Mouse (Mus musculus) intestine, embryonic 14.5 days (tissue): ENCODE data around the gene Gm29776. TPM values are rescaled to one million over a fixed set of nuclear protein-coding genes. Genes with fewer than 3 reads are reported as not detected.

Source experiments
- microRNA-seq: library from miRNA; unstranded; fragments of <30 nt; microRNA quantifications from one replicate; pipeline ENCODE4, GENCODE M21; 2016
- polyA plus RNA-seq: library from polyadenylated mRNA; unstranded; fragments of >200 nt; fragmentation: Nextera tagmentation; extraction: Ambion mirVana; gene quantifications from 2 replicates; pipeline ENCODE4 v1.2.1, GENCODE M21; 2014

Gene Gm29776
- polyA plus RNA-seq, 1 experiment from 2014 or later, result 0.09 TPM

Small RNA genes lying within 50 kb of the gene (microRNA-seq; reads per million reads assigned to microRNA genes)
- 0.42 reads per million for gene Mir6948

Other genes starting within 250 kb of the Gm29776 start
- gene Lrp10, start 234.7 kb downstream of the Gm29776 start, polyA plus RNA-seq, result 43.7 and 50.7 TPM in 2 replicates
- gene Rem2, start 222.7 kb downstream of the Gm29776 start, polyA plus RNA-seq, result 2.9 and 3.7 TPM in 2 replicates
- 89.6 and 99.5 TPM in 2 replicates for gene Prmt5, start 181.3 kb downstream of the Gm29776 start, polyA plus RNA-seq
- 57.9 and 58.2 TPM in 2 replicates for gene Haus4, start 144.2 kb downstream of the Gm29776 start, polyA plus RNA-seq
- 14.5 and 19.0 TPM in 2 replicates for gene Ajuba, start 121.3 kb downstream of the Gm29776 start, polyA plus RNA-seq
- 6.6 and 7.1 TPM in 2 replicates for gene 4931414P19Rik, start 92.8 kb downstream of the Gm29776 start, polyA plus RNA-seq
- 395 and 412 TPM in 2 replicates for gene Psmb5, start 80.8 kb downstream of the Gm29776 start, polyA plus RNA-seq
- gene Psmb11, start 77.4 kb downstream of the Gm29776 start, polyA plus RNA-seq, result not detected in 2 replicates
- gene Gm17606, start 57.9 kb downstream of the Gm29776 start, polyA plus RNA-seq, result not detected in 2 replicates
- gene Cdh24, start 57.5 kb downstream of the Gm29776 start, polyA plus RNA-seq, result 4.0 and 4.9 TPM in 2 replicates
- gene 1700123O20Rik, start 12.6 kb downstream of the Gm29776 start, polyA plus RNA-seq, result 83.7 and 90.7 TPM in 2 replicates
- 112 TPM in 2 replicates for gene Acin1, start 11.9 kb downstream of the Gm29776 start, polyA plus RNA-seq
- gene Cebpe, start 13.3 kb upstream of the Gm29776 start, polyA plus RNA-seq, result 0.28 TPM in 1 of 2 replicates, not detected in the other
- gene Slc7a8, start 83.1 kb upstream of the Gm29776 start, polyA plus RNA-seq, result 24.0 and 26.7 TPM in 2 replicates
- not detected in 2 replicates for gene Rnf212b, start 115.3 kb upstream of the Gm29776 start, polyA plus RNA-seq
- gene Homez, start 172.1 kb upstream of the Gm29776 start, polyA plus RNA-seq, result 7.4 and 10.7 TPM in 2 replicates
- gene Ppp1r3e, start 178.7 kb upstream of the Gm29776 start, polyA plus RNA-seq, result 2.9 and 4.1 TPM in 2 replicates
- gene Bcl2l2, start 184.5 kb upstream of the Gm29776 start, polyA plus RNA-seq, result 5.1 and 5.2 TPM in 2 replicates
- gene Gm20521, start 184.6 kb upstream of the Gm29776 start, polyA plus RNA-seq, result 0.28 TPM in 1 of 2 replicates, not detected in the other
- gene Pabpn1, start 193.7 kb upstream of the Gm29776 start, polyA plus RNA-seq, result 134 and 148 TPM in 2 replicates
- gene Slc22a17, start 214.3 kb upstream of the Gm29776 start, polyA plus RNA-seq, result 32.4 and 34.2 TPM in 2 replicates
- 31.4 and 31.6 TPM in 2 replicates for gene Efs, start 227.3 kb upstream of the Gm29776 start, polyA plus RNA-seq
- gene Il25, start 233.9 kb upstream of the Gm29776 start, polyA plus RNA-seq, result 0.23 and 0.28 TPM in 2 replicates
- gene Cmtm5, start 237.4 kb upstream of the Gm29776 start, polyA plus RNA-seq, result 3.3 and 4.6 TPM in 2 replicates